Mouse (Mus musculus) lung, embryonic 15.5 days (tissue): ENCODE measurements at regions not wholly inside any gene's neighbourhood (a gene's known extent, or its start where the extent isn't known, plus 50 kb on each side); places are given as distances from the start of the nearest gene placed in this dataset.

Source experiments
- ATAC-seq: fragments of 200-750 bp; cut with Nextera tagmentation; 2 replicates; pipeline ENCODE4 v1.8.0; 2017; ENCODE audit warnings: moderate number of reproducible peaks, borderline replicate concordance; ENCODE audit not compliant: low FRiP score, low TSS enrichment; ENCODE audit errors: extremely low read depth
- H3K27ac ChIP-seq: fragments of 300-500 bp; sonication (generic); 2 replicates; pipeline ENCODE4 v1.5.1; 2015; ENCODE audit warnings: moderate library complexity, mild to moderate bottlenecking, inconsistent platforms
- H3K27me3 ChIP-seq: fragments of 300-500 bp; sonication (generic); 2 replicates; pipeline ENCODE4 v1.6.1; 2015; ENCODE audit warnings: inconsistent platforms
- H3K36me3 ChIP-seq: fragments of 300-500 bp; sonication (generic); 2 replicates; pipeline ENCODE4 v1.6.1; 2015; ENCODE audit warnings: inconsistent platforms
- H3K4me1 ChIP-seq: fragments of 300-500 bp; sonication (generic); 2 replicates; pipeline ENCODE4 v1.6.1; 2015; ENCODE audit warnings: inconsistent platforms
- H3K4me2 ChIP-seq: fragments of 300-500 bp; sonication (generic); 2 replicates; pipeline ENCODE4 v1.6.1; 2015; ENCODE audit warnings: inconsistent platforms, mild to moderate bottlenecking, moderate library complexity
- H3K4me3 ChIP-seq: fragments of 300-500 bp; sonication (generic); 2 replicates; pipeline ENCODE4 v1.5.1; 2015; ENCODE audit warnings: mild to moderate bottlenecking, inconsistent platforms
- H3K9ac ChIP-seq: fragments of 300-500 bp; sonication (generic); 2 replicates; pipeline ENCODE4 v1.6.1; 2015; ENCODE audit warnings: inconsistent platforms
- H3K9me3 ChIP-seq: fragments of 300-500 bp; sonication (generic); 2 replicates; pipeline ENCODE4 v1.6.1; 2016; ENCODE audit warnings: inconsistent platforms
- WGBS: fragments of 180-500 bp; shearing (Covaris S2); methylation state at CpG from one replicate; pipeline ENCODE4 v1.1.7; 2015; 5-methylcytosine and 5-hydroxymethylcytosine counted together

- Histone ChIP-seq H3K27me3 (no peaks in the 10 kb centered on the region), H3K4me3 (no peak overlapping the region), H3K36me3 (no peaks in the 10 kb centered on the region), H3K9ac (no peak overlapping the region), H3K4me1 (peaks cover 10% of the 10 kb centered on the region), H3K4me2 (no peak overlapping the region), H3K9me3 (no peaks in the 10 kb centered on the region), H3K27ac (no peak overlapping the region)
- ATAC-seq: no peak
- 36% methylated on average over 2 of the region's 2 CpGs for WGBS
Measured at GRCm38 (mm10) chr7:70874393-70874792, 476.9 kb downstream of the Gm10295 start.

- H3K9ac ChIP-seq: no peak overlapping the region
- H3K36me3 ChIP-seq: no peaks in the 10 kb centered on the region
- H3K27me3 ChIP-seq: no peaks in the 10 kb centered on the region
- no peak overlapping the region for H3K27ac ChIP-seq
- no peak overlapping the region for H3K4me3 ChIP-seq
- 24% methylated on average over 10 of the region's 10 CpGs for WGBS
- H3K9me3 ChIP-seq: no peaks in the 10 kb centered on the region
- H3K4me2 ChIP-seq: no peak overlapping the region
- H3K4me1 ChIP-seq: peaks cover 10% of the 10 kb centered on the region
- no peak; the same call in 1 of the 2 replicates for ATAC-seq
Measured at GRCm38 (mm10) chr7:70870841-70871534, 480.3 kb downstream of the Gm10295 start.

DNA sequence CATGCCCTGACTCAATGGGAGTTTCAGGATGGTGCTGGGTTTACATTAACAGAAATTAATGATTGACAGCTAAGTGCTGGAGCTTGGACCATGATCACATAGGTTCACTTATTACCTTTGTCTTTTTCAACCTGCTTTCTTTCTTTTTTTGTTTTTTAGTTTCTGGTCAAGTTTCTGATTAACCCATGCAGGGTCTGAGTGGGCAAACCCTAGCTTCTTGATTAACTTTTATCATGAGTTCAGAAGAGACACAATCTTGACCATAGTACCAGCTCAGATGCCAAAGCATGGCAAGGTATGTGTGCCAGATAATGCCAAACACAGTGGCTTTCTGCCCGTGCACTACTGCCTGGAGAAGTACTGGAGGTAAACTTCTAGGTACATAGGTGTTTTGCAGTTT lies 482.2 kb downstream of the Gm10295 start:
- no peak overlapping the region for H3K4me2 ChIP-seq
- no peaks in the 10 kb centered on the region for H3K36me3 ChIP-seq
- WGBS: 61% methylated on average over 1 of the region's 1 CpGs
- peaks cover 10% of the 10 kb centered on the region for H3K4me1 ChIP-seq
- no peak overlapping the region for H3K9ac ChIP-seq
- no peak overlapping the region for H3K4me3 ChIP-seq
- H3K9me3 ChIP-seq: no peaks in the 10 kb centered on the region
- no peak for ATAC-seq
- H3K27me3 ChIP-seq: no peaks in the 10 kb centered on the region
- H3K27ac ChIP-seq: no peak overlapping the region

DNA sequence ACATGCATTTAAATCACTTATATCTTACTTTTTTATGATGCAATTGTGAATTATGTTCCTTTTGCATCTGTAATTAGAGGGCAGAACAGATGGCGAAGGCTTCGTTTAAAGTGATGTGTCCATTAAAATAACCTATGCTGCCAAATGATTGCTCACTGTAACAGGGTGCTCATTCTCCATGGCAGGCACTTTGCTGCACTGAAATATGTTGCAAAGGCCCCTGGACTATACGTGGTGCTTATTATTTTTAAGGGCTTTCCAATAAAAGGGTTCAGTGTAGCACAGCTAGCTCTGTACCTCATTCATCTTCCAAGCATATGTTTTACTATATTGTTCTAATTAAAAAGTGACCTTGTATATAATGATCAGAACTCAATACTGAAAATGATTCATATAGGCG lies 491.3 kb downstream of the Gm10295 start:
- H3K27ac ChIP-seq: no peak overlapping the region
- WGBS: 81% methylated on average over 4 of the region's 4 CpGs
- H3K4me3 ChIP-seq: no peak overlapping the region
- no peak overlapping the region for H3K4me2 ChIP-seq
- H3K9me3 ChIP-seq: no peaks in the 10 kb centered on the region
- H3K27me3 ChIP-seq: no peaks in the 10 kb centered on the region
- ATAC-seq: no peak
- H3K4me1 ChIP-seq: no peaks in the 10 kb centered on the region
- H3K36me3 ChIP-seq: no peaks in the 10 kb centered on the region
- no peak overlapping the region for H3K9ac ChIP-seq

GRCm38 (mm10) chr7:70850726-70851125 lies 484.2 kb upstream of the Nr2f2 start:
- no peaks in the 10 kb centered on the region for H3K9me3 ChIP-seq
- H3K4me2 ChIP-seq: no peak overlapping the region
- H3K4me3 ChIP-seq: no peak overlapping the region
- no peaks in the 10 kb centered on the region for H3K27me3 ChIP-seq
- H3K9ac ChIP-seq: no peak overlapping the region
- H3K27ac ChIP-seq: no peak overlapping the region
- H3K36me3 ChIP-seq: no peaks in the 10 kb centered on the region
- no peak for ATAC-seq
- H3K4me1 ChIP-seq: no peaks in the 10 kb centered on the region
- WGBS: 64% methylated on average over 2 of the region's 2 CpGs

GRCm38 (mm10) chr7:70848016-70848776 lies 481.7 kb upstream of the Nr2f2 start:
- 72% methylated on average over 4 of the region's 4 CpGs for WGBS
- Histone ChIP-seq H3K27ac (no peak overlapping the region), H3K4me1 (no peaks in the 10 kb centered on the region), H3K27me3 (no peaks in the 10 kb centered on the region), H3K4me2 (no peak overlapping the region), H3K36me3 (no peaks in the 10 kb centered on the region), H3K4me3 (no peak overlapping the region), H3K9me3 (no peaks in the 10 kb centered on the region), H3K9ac (no peak overlapping the region)
- ATAC-seq: no peak

GRCm38 (mm10) chr7:70847450-70847993 lies 481.0 kb upstream of the Nr2f2 start:
- no peak overlapping the region for H3K27ac ChIP-seq
- ATAC-seq: no peak

GRCm38 (mm10) chr7:70846076-70846475 lies 479.5 kb upstream of the Nr2f2 start:
- Histone ChIP-seq H3K27me3 (no peaks in the 10 kb centered on the region), H3K9ac (no peak overlapping the region), H3K4me2 (no peak overlapping the region), H3K9me3 (no peaks in the 10 kb centered on the region), H3K27ac (no peak overlapping the region), H3K4me3 (no peak overlapping the region), H3K36me3 (no peaks in the 10 kb centered on the region), H3K4me1 (no peaks in the 10 kb centered on the region)
- WGBS: 36% methylated on average over 4 of the region's 4 CpGs
- ATAC-seq: no peak

More at GRCm38 (mm10) chr7:70847450-70847993, 481.0 kb upstream of the Nr2f2 start:
- no peaks in the 10 kb centered on the region for H3K27me3 ChIP-seq
- no peaks in the 10 kb centered on the region for H3K9me3 ChIP-seq
- H3K4me3 ChIP-seq: no peak overlapping the region
- H3K4me2 ChIP-seq: no peak overlapping the region
- no peak overlapping the region for H3K9ac ChIP-seq
- WGBS: 85% methylated on average over 8 of the region's 8 CpGs
- H3K36me3 ChIP-seq: no peaks in the 10 kb centered on the region
- no peaks in the 10 kb centered on the region for H3K4me1 ChIP-seq

DNA sequence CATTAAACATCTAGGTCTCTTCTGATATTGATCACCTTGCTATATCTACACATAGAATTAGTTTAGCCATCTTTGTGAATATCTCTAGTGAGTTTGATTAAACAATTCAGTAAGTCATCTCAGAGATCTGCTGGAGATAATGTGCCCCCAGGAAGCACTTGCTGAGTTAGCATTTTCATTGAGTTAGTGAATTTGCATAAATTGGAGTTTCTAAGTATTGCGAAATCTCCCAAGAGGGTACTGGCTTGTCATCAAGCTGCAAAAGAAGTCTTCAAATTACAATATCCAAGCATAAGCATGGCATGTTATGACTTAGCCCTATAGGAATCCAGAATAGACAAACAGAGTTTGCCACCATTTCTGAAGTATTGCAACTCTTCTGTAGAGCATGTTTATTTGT lies 473.6 kb upstream of the Nr2f2 start:
- no peak overlapping the region for H3K27ac ChIP-seq
- no peak overlapping the region for H3K4me2 ChIP-seq
- H3K27me3 ChIP-seq: no peaks in the 10 kb centered on the region
- ATAC-seq: no peak
- WGBS: 90% methylated on average over 1 of the region's 1 CpGs
- no peaks in the 10 kb centered on the region for H3K4me1 ChIP-seq
- no peaks in the 10 kb centered on the region for H3K9me3 ChIP-seq
- H3K9ac ChIP-seq: no peak overlapping the region
- no peak overlapping the region for H3K4me3 ChIP-seq
- H3K36me3 ChIP-seq: no peaks in the 10 kb centered on the region

GRCm38 (mm10) chr7:70839190-70839589 lies 472.7 kb upstream of the Nr2f2 start:
- no peaks in the 10 kb centered on the region for H3K27me3 ChIP-seq
- H3K27ac ChIP-seq: no peak overlapping the region
- H3K9me3 ChIP-seq: no peaks in the 10 kb centered on the region
- WGBS: 65% methylated on average over 2 of the region's 2 CpGs
- no peak overlapping the region for H3K4me2 ChIP-seq
- no peak for ATAC-seq
- no peaks in the 10 kb centered on the region for H3K4me1 ChIP-seq
- H3K4me3 ChIP-seq: no peak overlapping the region
- H3K9ac ChIP-seq: no peak overlapping the region
- no peaks in the 10 kb centered on the region for H3K36me3 ChIP-seq

DNA sequence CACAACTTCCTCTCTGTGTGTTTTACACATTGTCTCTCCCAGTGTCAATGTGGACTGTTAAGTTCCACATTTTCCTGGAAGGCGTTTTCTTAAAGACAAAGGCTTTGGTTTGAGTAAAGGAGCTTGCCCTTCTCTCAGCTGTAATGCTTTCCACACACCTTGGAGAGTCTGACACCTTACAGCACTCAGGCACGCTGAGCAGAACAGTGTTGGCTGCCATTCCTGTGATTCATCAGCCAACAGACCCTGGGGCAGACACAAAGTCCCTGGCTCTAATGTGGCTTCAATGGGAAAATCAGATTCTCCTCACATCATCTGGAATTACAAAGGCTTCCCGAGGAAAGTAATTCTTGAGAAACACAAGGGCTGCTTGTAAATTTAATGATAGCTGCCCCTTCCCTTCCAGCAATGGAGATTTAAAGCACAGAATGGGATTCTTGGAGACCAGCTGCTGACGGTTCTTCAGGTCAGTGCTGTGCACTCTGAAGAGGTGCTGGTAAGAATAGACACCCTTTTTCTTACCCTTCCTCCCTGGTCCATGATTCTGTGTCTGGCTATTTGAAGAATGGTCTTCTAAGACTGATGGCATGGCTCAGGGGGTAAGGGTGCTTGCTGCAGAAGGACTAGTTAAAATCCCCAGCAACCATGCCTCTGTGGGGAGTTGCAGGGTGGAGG lies 468.4 kb upstream of the Nr2f2 start:
- Histone ChIP-seq H3K9ac (no peak overlapping the region), H3K9me3 (no peaks in the 10 kb centered on the region), H3K4me2 (no peak overlapping the region), H3K36me3 (no peaks in the 10 kb centered on the region), H3K27me3 (no peaks in the 10 kb centered on the region), H3K27ac (no peak overlapping the region), H3K4me1 (no peaks in the 10 kb centered on the region), H3K4me3 (no peak overlapping the region)
- WGBS: 38% methylated on average over 4 of the region's 4 CpGs
- ATAC-seq: no peak
